Mouse (Mus musculus) gastrocnemius, postnatal 14 days (tissue): Measurements from ENCODE around the gene Vcan. TPM values are rescaled to one million over a fixed set of nuclear protein-coding genes. Genes with fewer than 3 reads are reported as not detected.
"Not testable (repeated sequence)": the region's sequence is repeated elsewhere in the genome, so short reads cannot be mapped to it uniquely, and the experiment has no call there.

ENCODE experiments used
- DNase-seq: peaks from one replicate; pipeline ENCODE4 v3.0.0; 2021; ENCODE audit warnings: mixed read lengths
- intact Hi-C: fragments of 180-260 bp; cut with DNase I; formaldehyde crosslinking; loops from one replicate; pipeline ENCODE4 v1.15.1; 2025; ENCODE audit warnings: low total_unique reads
- long read RNA-seq, 2 experiments: library from polyadenylated mRNA; stranded (forward); transcript quantifications; one replicate each; pipeline ENCODE4 v2.0.0; 2021
- total RNA-seq, 2 experiments: library from RNA; stranded (reverse); gene quantifications; 2 replicates each; pipeline ENCODE4 v1.2.3; 2021

The Vcan gene
- total RNA-seq: 10 to 100 TPM; 19.3 to 27.2 TPM
- long read RNA-seq, experiment 1: 0 reads
- long read RNA-seq, experiment 2, full-length matches to known transcripts: 1 of 1 reads
- long read RNA-seq, experiment 2, partial matches to known transcripts: 0 of 1 reads
- long read RNA-seq, experiment 2, other reads (novel, unspliced or antisense): 0 of 1 reads

- DNase-seq: peak; percentile 61
- intact Hi-C loops: no loop called here
Observed at GRCm38 (mm10) chr13:89741766-89742685, at the start of gene Vcan. Vcan (minus strand) TSS chr13:89742509.

- DNase-seq: no peak
- intact Hi-C loops: no loop called here
Observed at GRCm38 (mm10) chr13:89791475-89791874, 49.2 kb upstream of the Vcan start.

GRCm38 (mm10) chr13:89782886-89783285, 40.6 kb upstream of the Vcan start:
- intact Hi-C loops: no loop called here
- no peak for DNase-seq

GRCm38 (mm10) chr13:89780276-89780675, 38.0 kb upstream of the Vcan start:
- DNase-seq: no peak
- intact Hi-C loops: no loop called here

GRCm38 (mm10) chr13:89779208-89779911, 37.1 kb upstream of the Vcan start:
- intact Hi-C loops: loop anchor here (5.0 kb wide), 2 partner anchors 1058 to 1108 kb away; no protein-coding TSS in a partner anchor
- peak; percentile 53 for DNase-seq

GRCm38 (mm10) chr13:89777764-89778163, 35.5 kb upstream of the Vcan start:
- no peak for DNase-seq
- intact Hi-C loops: loop anchor here (5.0 kb wide), 2 partner anchors 1060 to 1110 kb away; no protein-coding TSS in a partner anchor

GRCm38 (mm10) chr13:89777146-89777545, 34.8 kb upstream of the Vcan start:
- DNase-seq: no peak
- intact Hi-C loops: loop anchor here (5.0 kb wide), 2 partner anchors 1060 to 1110 kb away; no protein-coding TSS in a partner anchor

GRCm38 (mm10) chr13:89766551-89766950, 24.2 kb upstream of the Vcan start:
- intact Hi-C loops: no loop called here
- DNase-seq: no peak

GRCm38 (mm10) chr13:89765966-89766365, 23.7 kb upstream of the Vcan start:
- DNase-seq: no peak

GRCm38 (mm10) chr13:89762339-89762738, 20.0 kb upstream of the Vcan start:
- intact Hi-C loops: no loop called here

More at GRCm38 (mm10) chr13:89765966-89766365, 23.7 kb upstream of the Vcan start:
- intact Hi-C loops: no loop called here

GRCm38 (mm10) chr13:89756347-89756746, 14.0 kb upstream of the Vcan start:
- DNase-seq: no peak
- intact Hi-C loops: no loop called here

More at GRCm38 (mm10) chr13:89762339-89762738, 20.0 kb upstream of the Vcan start:
- DNase-seq: no peak

GRCm38 (mm10) chr13:89750562-89750961, 8.3 kb upstream of the Vcan start:
- DNase-seq, intact Hi-C loops: not testable (repeated sequence)

GRCm38 (mm10) chr13:89743201-89743600, 892 bp upstream of the Vcan start:
- intact Hi-C loops: no loop called here

GRCm38 (mm10) chr13:89742686-89743200, 434 bp upstream of the Vcan start:
- DNase-seq: no peak
- intact Hi-C loops: no loop called here

More at GRCm38 (mm10) chr13:89743201-89743600, 892 bp upstream of the Vcan start:
- DNase-seq: no peak

- DNase-seq: peak; percentile 36
Observed at GRCm38 (mm10) chr13:89741116-89741551, 1.2 kb downstream of the Vcan start.

GRCm38 (mm10) chr13:89740243-89741115, 1.8 kb downstream of the Vcan start:
- peak; percentile 73 for DNase-seq
- intact Hi-C loops: no loop called here

More at GRCm38 (mm10) chr13:89741116-89741551, 1.2 kb downstream of the Vcan start:
- intact Hi-C loops: no loop called here

GRCm38 (mm10) chr13:89739696-89740242, 2.5 kb downstream of the Vcan start:
- no peak for DNase-seq
- intact Hi-C loops: no loop called here
